Comparison of ENCODE assay signal across 24 mouse cellular contexts in the genomic region with DNA sequence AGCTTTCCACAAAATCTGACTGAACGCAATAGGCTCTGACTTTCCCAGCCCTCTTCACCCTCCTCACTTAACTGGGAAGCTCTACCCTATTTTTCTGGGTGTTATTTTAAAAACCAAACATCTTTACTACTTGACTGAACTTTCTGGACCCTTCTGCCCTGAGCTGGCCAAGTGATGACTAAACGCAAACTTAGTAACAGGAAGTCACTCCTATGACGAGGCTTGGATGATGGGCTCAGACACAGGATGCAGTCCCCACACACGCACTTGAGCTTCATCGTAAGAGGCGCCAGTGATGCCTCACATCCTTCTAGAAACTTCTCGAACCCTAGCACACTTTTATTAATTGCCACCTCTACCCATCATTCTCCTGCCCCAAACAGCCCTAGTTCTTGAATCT.
"Had no signal": no experiment of that assay in that cellular context is flagged by ENCODE, and none has a peak within 500 bp of the region (broad histone marks: within the 10 kb centered on the region; RNA-seq: fewer than 3 reads in every experiment).

No protein-coding gene starts in this region.

- H3K4me3 ChIP-seq: gastrocnemius, adult 2 months; heart, adult 2 months; heart, embryonic 13.5 days; heart, embryonic 15.5 days; hindbrain, embryonic 13.5 days; hindbrain, embryonic 15.5 days; kidney, embryonic 15.5 days; left cerebral cortex, adult 2 months; limb, embryonic 10.5 days; limb, embryonic 12.5 days had no signal

- H3K27me3 ChIP-seq: hindbrain, embryonic 15.5 days; limb, embryonic 12.5 days had no signal

- H3K27ac ChIP-seq: gastrocnemius, adult 2 months; heart, adult 2 months; heart, embryonic 13.5 days; heart, embryonic 15.5 days; hindbrain, embryonic 13.5 days; hindbrain, embryonic 15.5 days; hindbrain, postnatal 0 days; kidney, embryonic 15.5 days; kidney, postnatal 0 days; left cerebral cortex, adult 2 months; limb, embryonic 10.5 days had no signal

- H3K4me1 ChIP-seq: heart, embryonic 13.5 days; heart, embryonic 15.5 days; hindbrain, embryonic 13.5 days; hindbrain, embryonic 15.5 days had no signal

- DNase-seq: gastrocnemius, adult 2 months; gastrocnemius, postnatal 10 days; gastrocnemius, postnatal 25 days; heart, adult 11 months; heart, adult 2 months; heart, postnatal 14 days; heart, postnatal 36 days; kidney, adult 11 months; kidney, adult 2 months; kidney, adult 9 months; kidney, postnatal 14 days; kidney, postnatal 36 days had no signal

- H3K9me3 ChIP-seq: heart, embryonic 15.5 days; hindbrain, embryonic 13.5 days; hindbrain, embryonic 15.5 days; kidney, embryonic 15.5 days; limb, embryonic 10.5 days; limb, embryonic 12.5 days had no signal

- H3K36me3 ChIP-seq: heart, embryonic 13.5 days; heart, embryonic 15.5 days; hindbrain, embryonic 13.5 days; hindbrain, embryonic 15.5 days; kidney, embryonic 15.5 days; limb, embryonic 10.5 days; limb, embryonic 12.5 days had no signal

- H3K4me2 ChIP-seq: heart, embryonic 11.5 days; heart, embryonic 13.5 days; heart, embryonic 15.5 days; hindbrain, embryonic 13.5 days; hindbrain, embryonic 15.5 days; kidney, embryonic 15.5 days; limb, embryonic 12.5 days had no signal

- H3K9ac ChIP-seq: heart, embryonic 13.5 days; heart, embryonic 15.5 days; hindbrain, embryonic 13.5 days; hindbrain, embryonic 15.5 days; kidney, embryonic 15.5 days; limb, embryonic 12.5 days had no signal

- ATAC-seq: hindbrain, postnatal 0 days; intestine, embryonic 16.5 days had no signal
